Mouse (Mus musculus) ES-Bruce4 (cell line): ENCODE measurements at regions not wholly inside any gene's neighbourhood (a gene's known extent, or its start where the extent isn't known, plus 50 kb on each side); places are given as distances from the start of the nearest gene placed in this dataset.

Experiments
- CTCF ChIP-seq: IDR thresholded peaks from one replicate; pipeline ENCODE4 v1.8.1; 2011; ENCODE audit warnings: low read depth, low read length
- EP300 ChIP-seq: IDR thresholded peaks from 2 replicates; pipeline ENCODE4 v1.6.1; 2011; ENCODE audit warnings: low read depth, low read length; ENCODE audit not compliant: insufficient read depth
- POLR2A ChIP-seq: IDR thresholded peaks from one replicate; pipeline ENCODE4 v1.8.1; 2011; ENCODE audit warnings: low read length; ENCODE audit not compliant: insufficient read depth

- TF ChIP-seq CTCF, result no peak
- no peak for TF ChIP-seq EP300
- peak; percentile 1 for TF ChIP-seq POLR2A
Observed at GRCm38 (mm10) chr2:30717566-30718328, 85.7 kb downstream of the 1700001O22Rik start.
